Mouse (Mus musculus) fibroblast of lung, adult 2 months (primary cell): ENCODE results near the gene Suco.
A peak's percentile ranks its signal among the peaks of the same experiment; 100 is the strongest.

Experiments used
- DNase-seq: peaks from one replicate; pipeline ENCODE4 v3.0.0-alpha.2; 2011; ENCODE audit warnings: low read depth

Gene Suco

DNA sequence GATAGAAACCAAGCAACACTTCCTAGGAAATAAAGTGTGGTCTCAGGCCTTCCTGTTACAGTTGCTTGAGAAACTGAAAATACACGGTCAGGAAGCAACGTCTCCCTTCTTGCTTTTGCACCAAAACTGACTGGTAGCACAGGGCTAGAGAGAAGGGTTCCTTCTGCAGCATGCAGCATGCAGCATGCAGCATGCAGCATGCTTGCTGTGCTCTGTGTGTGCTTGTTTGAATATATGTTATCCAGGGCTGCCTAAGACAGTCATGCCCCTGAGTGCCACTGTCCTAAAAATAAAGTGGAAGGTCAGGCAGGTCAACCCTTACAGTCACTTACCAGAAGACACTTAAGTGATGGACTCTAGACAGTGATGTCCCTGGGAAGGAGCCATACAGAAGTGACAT, 17.6 kb upstream of the Suco start:
- no peak for DNase-seq

GRCm38 (mm10) chr1:161888823-161889222, 12.3 kb upstream of the Suco start:
- no peak for DNase-seq

DNA sequence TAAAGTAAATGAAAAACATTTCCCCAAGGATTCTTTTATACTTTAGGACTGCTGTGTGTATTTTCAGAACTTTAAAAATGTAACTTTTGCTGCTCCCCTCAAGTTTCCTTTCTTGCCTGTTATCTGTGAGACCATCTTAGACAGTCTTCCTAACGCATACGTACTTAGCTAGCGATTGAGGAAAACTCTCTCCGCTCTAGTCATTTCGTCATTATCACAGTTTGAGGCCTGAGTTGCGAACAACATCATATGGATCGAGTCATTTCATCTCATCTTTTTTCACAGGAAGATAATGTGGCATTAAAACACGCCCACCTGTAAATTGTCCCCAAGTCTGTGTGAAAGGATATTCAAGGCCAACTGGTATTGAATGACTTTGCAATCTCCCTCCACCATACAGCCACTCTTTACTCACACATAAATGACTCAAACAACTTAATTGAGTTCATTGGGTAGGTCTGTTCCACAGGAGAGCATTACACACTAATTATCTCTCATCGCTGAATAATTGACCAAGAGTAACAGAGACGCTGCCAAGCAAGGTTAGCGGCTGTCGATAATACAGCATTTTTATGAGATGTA, 11.3 kb upstream of the Suco start:
- no peak for DNase-seq

GRCm38 (mm10) chr1:161885762-161886161, 9.3 kb upstream of the Suco start:
- no peak for DNase-seq

- no peak for DNase-seq
Measured at GRCm38 (mm10) chr1:161877580-161878142, 1.2 kb upstream of the Suco start.

DNA sequence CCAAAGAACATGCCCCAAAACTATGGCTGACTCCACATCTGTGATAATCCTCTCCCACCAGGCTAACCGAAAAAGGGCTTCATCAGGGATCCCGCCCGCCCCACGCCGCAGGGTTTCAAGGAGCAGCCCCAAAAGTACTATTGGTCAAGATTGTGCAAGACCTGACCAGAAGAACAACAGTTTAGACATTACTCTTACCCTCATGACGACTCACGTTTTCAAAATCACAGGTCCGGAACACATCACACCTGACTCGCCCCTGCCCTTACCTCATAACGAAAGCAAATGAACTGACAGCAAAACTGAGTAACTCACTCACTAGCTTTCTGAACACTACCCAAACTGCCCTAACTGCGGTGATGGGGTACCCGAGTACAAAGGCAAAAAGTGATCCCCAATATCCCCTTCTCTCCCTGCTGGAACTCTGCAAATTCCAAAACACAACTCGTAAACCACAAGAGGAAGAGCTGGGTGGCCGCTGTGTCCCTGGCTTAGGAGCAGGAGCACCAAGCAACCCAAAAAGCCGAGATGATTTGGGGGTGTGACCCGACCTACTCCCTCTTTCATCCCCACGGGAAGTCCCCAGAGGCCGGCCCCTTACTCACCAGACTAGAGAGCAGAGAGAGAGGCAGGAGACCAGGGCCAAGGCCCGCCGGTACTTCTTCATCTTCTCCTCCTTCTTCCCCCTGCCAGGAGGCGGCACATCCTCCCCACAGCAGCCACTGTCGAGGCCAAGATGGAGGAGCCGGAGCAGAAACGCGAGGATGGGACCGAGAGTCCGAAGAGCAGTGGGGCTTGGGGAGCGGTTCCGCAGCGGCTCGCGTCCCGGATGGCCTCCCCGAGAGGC, 553 bp downstream of the Suco start:
- DNase-seq: no peak

DNA sequence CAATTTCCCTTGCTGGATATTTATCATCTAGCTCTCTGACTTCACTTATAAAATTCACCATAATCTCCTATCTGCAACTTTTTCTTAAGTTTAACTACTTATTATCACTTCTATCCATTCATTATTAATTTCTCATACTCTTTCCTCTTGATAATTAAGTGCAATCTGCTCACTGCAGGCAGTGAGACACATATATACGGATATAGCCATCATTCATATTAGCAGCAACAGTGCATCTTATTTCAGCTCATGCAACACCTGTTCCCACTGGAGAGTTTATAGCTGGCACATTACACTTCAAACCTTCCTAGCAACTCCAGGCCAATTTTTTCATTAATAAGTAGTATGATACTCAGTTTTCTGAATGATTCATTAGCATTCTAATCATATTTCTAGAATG, 7.1 kb downstream of the Suco start:
- DNase-seq: no peak

DNA sequence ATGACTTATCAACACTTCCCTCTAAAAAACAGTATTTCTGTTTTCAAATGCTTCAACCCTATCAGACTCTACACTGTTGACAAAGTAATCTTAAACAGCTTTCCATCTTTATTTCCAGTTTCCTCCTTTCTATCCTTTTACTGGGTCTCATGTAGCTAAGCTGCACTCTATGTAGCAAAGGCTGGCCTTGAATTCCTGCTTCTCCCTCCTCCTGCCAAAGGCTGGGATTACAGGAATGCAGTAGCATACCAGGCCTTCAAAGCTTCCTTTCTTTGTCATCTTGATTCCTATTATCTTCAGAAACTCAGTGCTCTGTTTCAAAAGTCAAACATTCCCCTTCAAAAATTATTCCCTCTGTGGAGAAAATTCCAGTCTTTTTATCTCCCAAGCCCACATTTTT, 8.1 kb downstream of the Suco start:
- no peak for DNase-seq

DNA sequence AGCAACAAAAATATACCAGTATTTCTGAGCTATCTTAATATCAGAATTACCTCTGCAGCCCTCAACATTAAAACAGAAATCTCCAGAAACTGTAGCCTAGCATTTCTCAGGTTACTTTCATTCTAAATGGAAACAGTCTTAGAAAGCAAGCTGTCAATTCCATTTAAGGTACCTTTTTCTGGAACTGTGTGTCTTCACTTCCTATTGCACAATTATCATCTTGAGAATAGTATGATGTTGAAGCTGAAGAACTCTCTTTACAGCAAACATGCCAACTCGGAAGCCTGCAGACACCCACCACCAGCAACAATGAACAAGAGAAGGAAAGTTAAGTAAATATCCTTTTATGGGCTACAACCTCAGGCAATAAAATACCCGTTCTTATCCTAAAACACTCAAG, 12.7 kb downstream of the Suco start:
- DNase-seq: no peak

GRCm38 (mm10) chr1:161859248-161859647, 17.2 kb downstream of the Suco start:
- no peak for DNase-seq

DNA sequence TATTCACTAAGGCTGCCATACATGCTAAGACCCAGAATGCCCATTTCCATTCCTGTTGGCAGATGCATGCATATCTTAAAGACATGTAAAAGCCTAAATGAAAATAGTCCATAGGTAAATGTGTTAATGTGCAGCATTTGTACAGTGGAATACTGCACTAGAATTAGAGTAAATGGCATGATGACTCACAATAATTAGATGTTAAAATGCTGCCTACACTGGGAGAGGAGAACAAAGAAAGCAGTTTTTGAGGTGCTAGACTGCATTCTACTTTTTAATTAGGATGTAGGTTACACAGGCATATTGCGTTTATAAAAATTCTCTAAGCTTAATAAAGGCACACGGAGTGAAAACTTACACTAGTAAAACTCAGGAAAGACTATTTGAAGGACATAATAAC, 49.8 kb downstream of the Suco start:
- DNase-seq: no peak

DNA sequence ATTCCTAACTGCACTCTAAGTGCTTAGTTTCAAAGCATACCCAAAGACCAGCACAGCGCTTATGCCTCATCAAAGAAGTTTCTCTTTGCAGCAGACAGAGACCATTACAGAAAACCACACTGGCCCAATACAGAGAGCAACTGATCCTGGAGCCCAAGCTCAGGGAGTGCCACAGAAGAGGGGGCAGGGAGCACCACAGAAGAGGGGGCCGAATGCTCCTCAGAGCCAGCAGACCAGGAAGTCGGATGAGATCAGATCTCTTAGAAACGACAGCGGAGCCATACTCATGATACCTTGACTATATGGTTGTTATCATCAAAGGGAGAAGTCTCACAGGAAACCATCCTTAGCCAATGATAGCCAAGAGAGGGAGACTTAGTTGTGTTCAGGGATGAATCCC, 67.1 kb downstream of the Suco start:
- DNase-seq: no peak

DNA sequence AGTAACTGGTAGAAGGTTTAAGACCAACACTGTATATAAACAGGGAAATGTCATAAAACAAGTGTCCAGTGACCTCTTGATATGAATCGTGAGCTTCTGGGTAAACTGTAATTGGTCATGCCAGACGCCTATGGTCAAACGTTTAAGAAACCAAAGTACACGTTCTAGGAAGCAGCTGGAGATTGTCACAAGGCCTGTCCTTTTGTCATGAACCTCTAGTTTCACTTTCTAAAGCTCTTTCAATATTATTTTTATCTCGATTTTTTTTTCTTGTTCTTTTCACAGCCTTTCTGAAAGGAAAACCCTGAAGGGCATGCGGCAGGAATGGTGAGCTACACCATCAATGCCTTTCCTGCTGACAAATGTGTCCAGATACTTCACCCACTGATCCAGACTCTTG, 67.5 kb downstream of the Suco start:
- no peak for DNase-seq

DNA sequence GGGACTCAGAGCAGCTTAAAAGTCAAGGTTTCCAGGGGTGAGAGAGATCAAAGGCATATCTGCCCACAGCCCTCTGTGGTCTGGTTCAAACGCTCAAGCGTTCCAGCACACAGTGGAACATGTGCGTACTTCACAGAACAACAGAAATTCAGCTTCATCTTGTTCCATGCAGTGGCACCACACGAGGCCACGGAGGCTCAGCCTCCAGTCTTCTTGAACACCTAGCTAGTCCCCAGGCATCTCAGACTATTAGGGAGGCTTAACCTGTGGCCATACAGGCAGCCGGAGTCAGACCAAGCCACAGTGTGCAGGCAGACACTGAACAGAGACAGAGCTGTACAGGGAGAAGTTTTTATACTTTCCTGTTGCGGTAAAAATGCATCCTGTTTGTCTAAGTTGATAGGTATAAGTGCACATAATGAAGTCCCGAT, 71.9 kb downstream of the Suco start:
- DNase-seq: no peak

DNA sequence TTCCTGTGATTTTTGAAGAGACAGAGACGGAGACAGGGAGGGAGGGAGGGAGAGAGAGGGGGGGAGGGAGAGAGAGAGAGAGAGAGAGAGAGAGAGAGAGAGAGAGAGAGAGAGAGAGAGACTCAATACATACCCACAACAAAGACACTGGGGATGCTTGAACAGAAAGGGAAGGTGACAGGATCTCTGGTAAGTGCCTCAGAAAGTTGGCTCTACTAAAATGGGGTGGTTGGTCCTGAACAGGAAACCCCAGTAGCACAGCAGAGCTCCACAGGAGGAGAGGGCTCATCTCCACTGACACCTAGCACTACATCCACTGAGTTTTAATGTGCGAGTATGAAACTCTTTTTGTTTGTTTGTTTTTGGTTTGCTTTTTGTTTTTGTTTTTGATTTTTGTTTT, 75.2 kb downstream of the Suco start:
- no peak for DNase-seq

- DNase-seq: peak; percentile 7
Measured at GRCm38 (mm10) chr1:161800256-161800655, 76.2 kb downstream of the Suco start.

DNA sequence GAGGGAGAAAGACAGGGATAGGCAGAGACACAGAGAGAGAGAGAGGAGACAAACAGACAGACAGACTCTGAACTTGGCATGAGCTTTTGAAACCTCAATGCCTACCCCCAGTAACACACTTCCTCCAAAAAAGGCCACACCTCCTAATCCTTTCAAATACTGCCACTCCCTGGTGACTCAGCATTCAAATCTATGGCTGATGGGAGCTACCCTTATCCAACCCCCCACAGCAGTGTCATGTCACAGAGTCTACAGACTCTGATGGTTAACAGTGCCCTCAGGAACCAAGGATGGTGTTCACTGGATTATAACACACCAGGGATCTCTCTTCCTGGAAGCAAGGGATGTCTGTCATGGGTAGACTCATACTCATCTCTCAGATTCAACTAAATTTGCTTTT, 76.7 kb downstream of the Suco start:
- DNase-seq: no peak

- no peak for DNase-seq
Measured at GRCm38 (mm10) chr1:161798866-161799265, 77.6 kb downstream of the Suco start.

DNA sequence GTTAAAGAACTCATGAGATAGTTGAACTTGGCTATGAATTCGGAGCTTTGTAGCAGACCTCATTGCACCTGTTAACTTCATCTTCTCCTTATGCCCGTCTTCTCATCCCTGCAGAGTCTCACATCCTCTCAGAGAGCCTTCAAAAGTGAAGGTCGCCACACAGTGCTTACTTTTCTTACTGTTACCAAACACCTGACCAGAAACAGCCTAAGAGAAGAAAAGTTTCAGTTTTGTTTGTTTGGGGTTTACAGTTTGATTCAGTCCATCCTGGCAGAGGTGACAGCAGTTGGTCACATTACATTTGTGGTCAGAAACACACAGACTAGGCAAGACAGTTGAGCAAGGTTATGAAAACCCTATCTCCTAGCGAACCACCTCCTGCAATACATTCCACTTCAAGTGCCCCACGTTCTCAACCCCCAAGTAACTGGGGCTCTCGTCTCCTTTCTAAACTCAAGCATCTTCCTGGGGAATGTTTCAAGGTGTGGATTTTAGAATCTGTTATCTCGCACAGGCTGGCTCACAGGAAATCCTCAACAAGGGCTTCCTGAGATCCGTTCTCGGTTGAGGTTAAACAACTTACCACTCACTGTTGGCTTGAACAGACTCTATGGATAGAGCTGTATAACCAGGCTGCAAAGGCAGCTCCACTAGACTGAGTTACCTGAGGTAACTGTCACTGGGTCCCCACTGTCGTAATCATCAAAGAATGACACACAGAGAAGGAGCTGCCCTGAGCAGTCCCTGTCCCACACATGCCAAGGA, 81.9 kb downstream of the Suco start:
- no peak for DNase-seq

DNA sequence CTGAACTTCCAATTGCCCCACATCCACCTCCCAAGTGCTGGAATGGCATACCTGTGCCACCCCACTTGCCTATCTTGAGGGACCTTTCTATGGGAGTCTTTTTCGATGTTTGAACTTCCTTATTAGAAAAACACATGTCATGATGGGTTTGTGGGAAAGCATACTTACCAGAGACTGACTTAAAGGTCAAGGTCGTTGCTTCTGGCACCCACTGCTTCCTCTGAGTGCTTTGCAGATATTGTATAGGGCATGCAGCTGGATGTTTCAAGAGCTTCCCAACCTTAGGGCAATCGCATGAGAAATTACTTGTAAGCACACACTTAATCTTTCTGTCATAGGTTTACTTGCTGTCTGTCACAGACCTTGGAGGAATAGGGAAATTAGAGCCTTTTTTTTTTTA, 83.2 kb downstream of the Suco start:
- no peak for DNase-seq

- no peak for DNase-seq
Measured at GRCm38 (mm10) chr1:161792687-161792969, 83.9 kb downstream of the Suco start.

- no peak for DNase-seq
Measured at GRCm38 (mm10) chr1:161791854-161792686, 84.4 kb downstream of the Suco start.
